Mouse (Mus musculus) right cerebral cortex, postnatal 4 days (tissue): ENCODE data around the gene Vmn2r73.
"Not testable (repeated sequence)": the region's sequence is repeated elsewhere in the genome, so short reads cannot be mapped to it uniquely, and the experiment has no call there.

ENCODE experiments used
- DNase-seq: peaks from one replicate; pipeline ENCODE4 v3.0.0-alpha.2; 2022

The Vmn2r73 gene

GRCm38 (mm10) chr7:85876166-85876565 is at the start of gene Vmn2r73:
Gene Vmn2r73, minus strand, starts transcription at chr7:85876266.
- DNase-seq = no peak

GRCm38 (mm10) chr7:85840090-85840948 is 35.7 kb downstream of the Vmn2r73 start:
- DNase-seq = no peak

- not testable (repeated sequence) for DNase-seq
Observed at GRCm38 (mm10) chr7:85818092-85818491, 58.0 kb downstream of the Vmn2r73 start.
